26 mouse cellular contexts compared by ENCODE assay signal in genomic region chr15:77533216-77533615, GRCm38 (mm10). TPM values are rescaled to one million over a fixed set of nuclear protein-coding genes. Genes with fewer than 3 reads are reported as not detected.
DNase-seq lines count a peak whose midpoint lies in the region; ATAC-seq and TF ChIP-seq lines count a peak whose summit lies in the region.
"Had no signal": no experiment of that assay in that cellular context is flagged by ENCODE, and none has a peak within 500 bp of the region (broad histone marks: within the 10 kb centered on the region; RNA-seq: fewer than 3 reads in every experiment).

Gene Apol7c (minus strand): TSS chr15:77533316.

- no peak within 1 kb of the TSS for H3K9ac ChIP-seq in intestine, postnatal 0 days (ENCODE audit: low read depth, low read length)
- no peak within 1 kb of the TSS for H3K9ac ChIP-seq in intestine, embryonic 16.5 days (ENCODE audit: low read depth, low read length)
- H3K9ac ChIP-seq: embryonic facial prominence, embryonic 12.5 days; forebrain, embryonic 13.5 days; forebrain, embryonic 15.5 days had no signal

- no peak within 1 kb of the TSS for H3K4me2 ChIP-seq in intestine, postnatal 0 days (replicated peaks; ENCODE audit: low read depth)
- no peak within 1 kb of the TSS for H3K4me2 ChIP-seq in intestine, embryonic 16.5 days (ENCODE audit: low read depth, low read length)
- H3K4me2 ChIP-seq: embryonic facial prominence, embryonic 12.5 days; forebrain, embryonic 13.5 days; forebrain, embryonic 15.5 days had no signal

- H3K9me3 ChIP-seq in intestine, postnatal 0 days (ENCODE audit: control insufficient read depth) = no peaks in the 10 kb centered on the region
- H3K9me3 ChIP-seq in intestine, embryonic 16.5 days (ENCODE audit: control insufficient read depth, low read length) = no peaks in the 10 kb centered on the region
- H3K9me3 ChIP-seq: embryonic facial prominence, embryonic 10.5 days; embryonic facial prominence, embryonic 12.5 days; forebrain, embryonic 13.5 days; forebrain, embryonic 15.5 days; G1E had no signal

- no peaks in the 10 kb centered on the region for H3K36me3 ChIP-seq in intestine, postnatal 0 days (ENCODE audit: control insufficient read depth, insufficient read depth)
- H3K36me3 ChIP-seq in intestine, embryonic 16.5 days (ENCODE audit: control insufficient read depth, insufficient read depth, low read length) = no peaks in the 10 kb centered on the region
- no peaks in the 10 kb centered on the region for H3K36me3 ChIP-seq in thymus, adult 2 months (ENCODE audit: control insufficient read depth, insufficient read depth, low read length)
- H3K36me3 ChIP-seq: embryonic facial prominence, embryonic 10.5 days; embryonic facial prominence, embryonic 12.5 days; forebrain, embryonic 15.5 days; G1E had no signal

- H3K27me3 ChIP-seq in intestine, postnatal 0 days (replicated peaks; ENCODE audit: control insufficient read depth, insufficient read depth, low read length) = no peaks in the 10 kb centered on the region
- H3K27me3 ChIP-seq in intestine, embryonic 16.5 days (replicated peaks; ENCODE audit: control insufficient read depth, insufficient read depth, low read length) = no peaks in the 10 kb centered on the region
- H3K27me3 ChIP-seq in thymus, adult 2 months (ENCODE audit: control insufficient read depth, insufficient read depth, low read length) = no peaks in the 10 kb centered on the region
- H3K27me3 ChIP-seq: embryonic facial prominence, embryonic 12.5 days; forebrain, embryonic 13.5 days; forebrain, embryonic 15.5 days; Patski had no signal

- ATAC-seq in intestine, postnatal 0 days = no peak
- no peak for ATAC-seq in intestine, embryonic 16.5 days
- ATAC-seq: activated CD4-positive, CD25-positive, alpha-beta regulatory T cell, adult 4 months; CD4-positive, CD25-positive, alpha-beta regulatory T cell, adult 4 months; forebrain, embryonic 13.5 days; forebrain, embryonic 15.5 days; Patski had no signal

- no peak for TF ChIP-seq POLR2A in thymus, adult 2 months (IDR thresholded peaks at IDR 0.05; ENCODE audit: control insufficient read depth, extremely low read depth, insufficient read depth, low read length, poor library complexity)

- DNase-seq in thymus, adult 2 months = no peak
- no peak for DNase-seq in thymus, postnatal 4 days
- DNase-seq in large intestine, adult 2 months (ENCODE audit: low read depth, low spot score) = no peak
- no peak for DNase-seq in urinary bladder, adult 2 months (ENCODE audit: low spot score)
- DNase-seq: adrenal gland, adult 8-10 months; adrenal gland, postnatal 14 days; adrenal gland, postnatal 36 days; B cell, adult 2 months; cerebellum, adult 11-12 months; cerebellum, adult 2 months; cerebellum, adult 9-10 months; cerebellum, postnatal 10 days; cerebellum, postnatal 25 days had no signal

- no peak within 1 kb of the TSS for H3K27ac ChIP-seq in intestine, postnatal 0 days (ENCODE audit: low read depth, low read length)
- no peak within 1 kb of the TSS for H3K27ac ChIP-seq in intestine, embryonic 16.5 days (ENCODE audit: low read length)
- H3K27ac ChIP-seq in thymus, adult 2 months (ENCODE audit: control insufficient read depth, insufficient read depth, low read length) = no peak within 1 kb of the TSS
- H3K27ac ChIP-seq: embryonic facial prominence, embryonic 10.5 days; embryonic facial prominence, embryonic 12.5 days; forebrain, embryonic 13.5 days; forebrain, embryonic 15.5 days had no signal

- no peak within 1 kb of the TSS for H3K4me3 ChIP-seq in intestine, postnatal 0 days (ENCODE audit: low read depth, low read length)
- H3K4me3 ChIP-seq in intestine, embryonic 16.5 days (ENCODE audit: low read length) = no peak within 1 kb of the TSS
- no peak within 1 kb of the TSS for H3K4me3 ChIP-seq in thymus, adult 2 months (ENCODE audit: control insufficient read depth, insufficient read depth, low read length)
- H3K4me3 ChIP-seq: embryonic facial prominence, embryonic 10.5 days; embryonic facial prominence, embryonic 12.5 days; forebrain, embryonic 13.5 days; forebrain, embryonic 15.5 days had no signal

- no peak for TF ChIP-seq CTCF in intestine, postnatal 0 days (IDR thresholded peaks at IDR 0.05; ENCODE audit: low read depth)
- no peak for TF ChIP-seq CTCF in thymus, adult 2 months (IDR thresholded peaks at IDR 0.05; ENCODE audit: borderline replicate concordance, control insufficient read depth, extremely low read depth, insufficient read depth, low read length, poor library complexity)

- no peaks in the 10 kb centered on the region for H3K4me1 ChIP-seq in intestine, postnatal 0 days (replicated peaks; ENCODE audit: control insufficient read depth, insufficient read depth, low read length)
- no peaks in the 10 kb centered on the region for H3K4me1 ChIP-seq in intestine, embryonic 16.5 days (ENCODE audit: control insufficient read depth, insufficient read depth, low read length)
- H3K4me1 ChIP-seq in thymus, adult 2 months (replicated peaks; ENCODE audit: control insufficient read depth, insufficient read depth, low read length) = no peaks in the 10 kb centered on the region
- H3K4me1 ChIP-seq: embryonic facial prominence, embryonic 10.5 days; embryonic facial prominence, embryonic 12.5 days; forebrain, embryonic 13.5 days; forebrain, embryonic 15.5 days had no signal

RNA-seq across cellular contexts. Expression of gene Apol7c, which starts in this region (rescaled TPM):
- 18.8 and 23.9 TPM in 2 replicates for polyA plus RNA-seq in intestine, postnatal 0 days (2015; fragmentation: Nextera tagmentation; extraction: Ambion mirVana)
- polyA plus RNA-seq in intestine, embryonic 16.5 days (2015; fragmentation: Nextera tagmentation; extraction: Ambion mirVana) = 5.3 and 5.7 TPM in 2 replicates
- polyA plus RNA-seq in thymus, adult 2 months (2012; rRNA removed) = 10.0 and 13.6 TPM in 2 replicates
- polyA plus RNA-seq in large intestine, adult 2 months (2012; rRNA removed) = 24.7 and 45.8 TPM in 2 replicates
- polyA plus RNA-seq in urinary bladder, adult 2 months (2012; rRNA removed) = 1.3 and 1.8 TPM in 2 replicates
- polyA plus RNA-seq: activated CD4-positive, CD25-positive, alpha-beta regulatory T cell, adult 4 months; cerebellum, adult 2 months; cortical plate, adult 2 months; embryonic facial prominence, embryonic 10.5 days; embryonic facial prominence, embryonic 12.5 days; embryonic facial prominence, embryonic 14.5 days; forebrain, embryonic 11.5 days; forebrain, embryonic 13.5 days; forebrain, embryonic 15.5 days; G1E; Patski had no signal
